In genomic region chr3:28706736-28707135, GRCm38 (mm10) we compare ENCODE assay signal across 28 mouse cellular contexts. TPM values are rescaled to one million over a fixed set of nuclear protein-coding genes. Genes with fewer than 3 reads are reported as not detected.
"Had no signal": no experiment of that assay in that cellular context is flagged by ENCODE, and none has a peak within 500 bp of the region (broad histone marks: within the 10 kb centered on the region; RNA-seq: fewer than 3 reads in every experiment).

No protein-coding gene starts in this region.

- H3K4me1 ChIP-seq: heart, embryonic 12.5 days; hindbrain, embryonic 10.5 days; hindbrain, embryonic 12.5 days; intestine, embryonic 15.5 days; limb, embryonic 10.5 days; limb, embryonic 12.5 days had no signal

- H3K27me3 ChIP-seq: heart, embryonic 12.5 days; hindbrain, embryonic 12.5 days; intestine, embryonic 15.5 days; limb, embryonic 12.5 days had no signal

- H3K9ac ChIP-seq: heart, embryonic 12.5 days; hindbrain, embryonic 12.5 days; hindbrain, embryonic 14.5 days; intestine, embryonic 15.5 days; limb, embryonic 12.5 days; liver, embryonic 14.5 days had no signal

- H3K36me3 ChIP-seq: heart, embryonic 12.5 days; hindbrain, embryonic 10.5 days; hindbrain, embryonic 12.5 days; intestine, embryonic 15.5 days; limb, embryonic 10.5 days; limb, embryonic 12.5 days had no signal

- H3K9me3 ChIP-seq: heart, embryonic 12.5 days; hindbrain, embryonic 10.5 days; hindbrain, embryonic 12.5 days; intestine, embryonic 15.5 days; limb, embryonic 10.5 days; limb, embryonic 12.5 days had no signal

- H3K27ac ChIP-seq: gastrocnemius, adult 2 months; heart, adult 2 months; hindbrain, embryonic 10.5 days; hindbrain, embryonic 12.5 days; hindbrain, embryonic 14.5 days; intestine, embryonic 15.5 days; layer of hippocampus, adult 2 months; left cerebral cortex, adult 2 months; limb, embryonic 10.5 days; limb, embryonic 12.5 days; liver, embryonic 14.5 days had no signal

- DNase-seq: gastrocnemius, adult 2 months; gastrocnemius, postnatal 10 days; gastrocnemius, postnatal 25 days; heart, adult 2 months; heart, postnatal 10 days; heart, postnatal 4 days; kidney, adult 8-10 months; kidney, postnatal 10 days; kidney, postnatal 25 days; kidney, postnatal 4 days had no signal

- ATAC-seq: hindbrain, embryonic 16.5 days; inflammation-experienced regulatory T-cells, adult 6 months had no signal

- H3K4me3 ChIP-seq: gastrocnemius, adult 2 months; heart, adult 2 months; heart, embryonic 12.5 days; hindbrain, embryonic 10.5 days; hindbrain, embryonic 12.5 days; intestine, embryonic 15.5 days; layer of hippocampus, adult 2 months; left cerebral cortex, adult 2 months; limb, embryonic 10.5 days; limb, embryonic 12.5 days had no signal

RNA-seq across cellular contexts. Expression of gene Slc2a2, which starts 9.0 kb away (rescaled TPM):
- total RNA-seq: gastrocnemius, adult 2 months; gastrocnemius, postnatal 25 days; heart, postnatal 25 days; heart, postnatal 4 days; layer of hippocampus, adult 2 months; layer of hippocampus, postnatal 10 days; layer of hippocampus, postnatal 25 days; left cerebral cortex, adult 2 months; left cerebral cortex, postnatal 14 days; left cerebral cortex, postnatal 36 days had no signal
- polyA plus RNA-seq: heart, embryonic 14.5 days; hindbrain, embryonic 10.5 days; limb, embryonic 10.5 days; limb, embryonic 12.5 days had no signal
